Mouse (Mus musculus) heart, postnatal 4 days (tissue): ENCODE measurements around the gene Ssxb5. TPM values are rescaled to one million over a fixed set of nuclear protein-coding genes. Genes with fewer than 3 reads are reported as not detected.
"Not testable (repeated sequence)": the region's sequence is repeated elsewhere in the genome, so short reads cannot be mapped to it uniquely, and the experiment has no call there.

Experiments
- DNase-seq: peaks from one replicate; pipeline ENCODE4 v3.0.0; 2021
- total RNA-seq, 2 experiments: library from RNA; stranded (reverse); gene quantifications; 2 replicates each; pipeline ENCODE4 v1.2.3; 2021

The Ssxb5 gene
- total RNA-seq = not detected

- DNase-seq = not testable (repeated sequence)
These were observed at the start of gene Ssxb5 for GRCm38 (mm10) chrX:8803391-8803790. Ssxb5 (plus strand) TSS chrX:8803691.

- DNase-seq = peak; percentile 59
These were observed 28.6 kb downstream of the Ssxb5 start for GRCm38 (mm10) chrX:8832043-8832442.

GRCm38 (mm10) chrX:8843694-8844093 lies 40.2 kb downstream of the Ssxb5 start, which contains the start of gene Gm6592:
Gm6592 (plus strand) TSS chrX:8843994.
- DNase-seq = no peak

GRCm38 (mm10) chrX:8852486-8852885 lies 49.0 kb downstream of the Ssxb5 start:
- no peak for DNase-seq

Other genes starting within 250 kb of the Ssxb5 start
- not detected for gene Ssxb3, start 211.9 kb upstream of the Ssxb5 start, total RNA-seq
- not detected for gene Ssxb8, start 112.8 kb upstream of the Ssxb5 start, total RNA-seq
- not detected for gene Ssx9, start 55.3 kb upstream of the Ssxb5 start, total RNA-seq
- not detected for gene Gm6592, start 40.3 kb downstream of the Ssxb5 start, total RNA-seq
- gene Gm5751, start 70.6 kb downstream of the Ssxb5 start, total RNA-seq = not detected
- 1 to 10 TPM; 1.8 to 2.0 TPM for gene B630019K06Rik, start 88.7 kb downstream of the Ssxb5 start, total RNA-seq
- gene Fthl17b, start 159.3 kb downstream of the Ssxb5 start, total RNA-seq = not detected
- not detected for gene Fthl17c, start 172.9 kb downstream of the Ssxb5 start, total RNA-seq
- gene Fthl17d, start 183.1 kb downstream of the Ssxb5 start, total RNA-seq = not detected
- gene Fthl17e, start 229.8 kb downstream of the Ssxb5 start, total RNA-seq = not detected